Mouse (Mus musculus): Measurements from ENCODE around the gene Ppp1r3c.
"Not testable (repeated sequence)": the region's sequence is repeated elsewhere in the genome, so short reads cannot be mapped to it uniquely, and the experiment has no call there.

Gene Ppp1r3c

DNA sequence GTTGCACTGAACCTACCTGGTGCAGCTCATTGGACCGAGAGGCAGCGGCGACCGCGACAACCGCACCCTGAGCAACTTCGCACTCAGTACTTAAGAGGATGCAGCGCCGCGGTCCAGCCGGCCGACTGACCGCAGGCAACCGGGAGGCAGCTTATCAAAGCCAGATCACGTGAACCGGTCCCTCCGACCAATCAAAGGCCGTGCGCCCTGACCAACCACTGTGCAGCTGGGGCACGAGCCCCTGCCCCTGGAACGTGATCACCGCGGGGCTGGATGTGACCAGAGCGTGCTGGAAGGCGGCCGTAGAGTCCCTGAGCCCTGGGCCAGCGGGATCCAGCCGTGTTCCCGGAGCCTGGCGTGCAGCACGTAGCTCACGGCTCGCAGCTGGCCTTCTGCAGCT is at the start of gene Ppp1r3c:
Ppp1r3c (minus strand) TSS at position 117 of the 400 bp plus-strand sequence.
- DNase-seq (ENCODE audit: low spot score) = peak; percentile 1

- no peak for DNase-seq (ENCODE audit: low spot score)
These were observed 46.7 kb upstream of the Ppp1r3c start for GRCm38 (mm10) chr19:36783179-36783578.

DNA sequence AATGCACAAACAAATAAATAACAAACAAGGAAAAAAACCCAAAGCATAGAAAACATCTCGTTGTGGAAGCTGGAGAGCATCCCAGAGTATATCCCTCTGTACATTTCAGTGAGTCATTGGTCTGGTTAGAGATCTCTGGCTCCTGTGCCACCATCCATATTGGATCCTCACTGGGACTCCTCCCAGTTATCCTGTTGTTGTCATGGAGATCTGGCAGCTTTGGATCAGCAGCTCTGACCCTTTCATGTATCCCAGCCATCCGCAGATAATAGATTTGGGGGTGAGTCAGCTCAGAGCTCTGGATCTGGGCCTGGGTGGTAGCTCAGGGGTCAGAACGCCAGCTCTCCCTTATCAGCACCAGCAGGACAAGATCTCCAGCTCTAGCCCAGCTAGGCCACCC is 46.1 kb upstream of the Ppp1r3c start:
- no peak for DNase-seq (ENCODE audit: low spot score)

DNA sequence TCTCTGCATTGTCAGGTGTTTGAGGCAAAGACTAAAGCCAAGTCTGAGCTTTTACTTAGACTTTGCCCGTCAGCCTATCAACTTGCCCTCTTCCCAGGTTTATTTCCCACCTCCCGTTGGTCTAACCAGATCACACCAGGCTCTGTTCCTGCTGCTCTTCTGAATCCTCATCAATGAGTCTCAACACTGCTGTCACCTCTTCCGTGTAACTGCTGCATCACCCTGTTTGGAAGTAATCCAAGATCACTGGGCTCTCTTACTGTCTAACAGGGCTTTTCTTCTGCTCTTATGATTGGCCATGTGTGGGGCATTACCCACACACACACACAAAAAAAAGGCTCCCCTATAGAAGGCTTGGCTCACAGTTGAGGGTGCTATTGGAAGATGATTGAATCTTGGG is 45.5 kb upstream of the Ppp1r3c start:
- no peak for DNase-seq (ENCODE audit: low spot score)

GRCm38 (mm10) chr19:36780375-36780774 is 43.9 kb upstream of the Ppp1r3c start:
- no peak for DNase-seq (ENCODE audit: low spot score)

- DNase-seq (ENCODE audit: low spot score) = no peak
These were observed 43.3 kb upstream of the Ppp1r3c start for GRCm38 (mm10) chr19:36779765-36780164.

GRCm38 (mm10) chr19:36775531-36775930 is 39.1 kb upstream of the Ppp1r3c start:
- no peak for DNase-seq (ENCODE audit: low spot score)

GRCm38 (mm10) chr19:36773716-36774459 is 37.4 kb upstream of the Ppp1r3c start:
- no peak for DNase-seq (ENCODE audit: low spot score)

GRCm38 (mm10) chr19:36768084-36768483 is 31.6 kb upstream of the Ppp1r3c start:
- no peak for DNase-seq (ENCODE audit: low spot score)

GRCm38 (mm10) chr19:36764451-36764850 is 28.0 kb upstream of the Ppp1r3c start:
- no peak for DNase-seq (ENCODE audit: low spot score)

- DNase-seq (ENCODE audit: low spot score) = no peak
These were observed 12.5 kb upstream of the Ppp1r3c start for GRCm38 (mm10) chr19:36748996-36749395.

GRCm38 (mm10) chr19:36742331-36742730 is 5.9 kb upstream of the Ppp1r3c start:
- DNase-seq (ENCODE audit: low spot score) = no peak

DNA sequence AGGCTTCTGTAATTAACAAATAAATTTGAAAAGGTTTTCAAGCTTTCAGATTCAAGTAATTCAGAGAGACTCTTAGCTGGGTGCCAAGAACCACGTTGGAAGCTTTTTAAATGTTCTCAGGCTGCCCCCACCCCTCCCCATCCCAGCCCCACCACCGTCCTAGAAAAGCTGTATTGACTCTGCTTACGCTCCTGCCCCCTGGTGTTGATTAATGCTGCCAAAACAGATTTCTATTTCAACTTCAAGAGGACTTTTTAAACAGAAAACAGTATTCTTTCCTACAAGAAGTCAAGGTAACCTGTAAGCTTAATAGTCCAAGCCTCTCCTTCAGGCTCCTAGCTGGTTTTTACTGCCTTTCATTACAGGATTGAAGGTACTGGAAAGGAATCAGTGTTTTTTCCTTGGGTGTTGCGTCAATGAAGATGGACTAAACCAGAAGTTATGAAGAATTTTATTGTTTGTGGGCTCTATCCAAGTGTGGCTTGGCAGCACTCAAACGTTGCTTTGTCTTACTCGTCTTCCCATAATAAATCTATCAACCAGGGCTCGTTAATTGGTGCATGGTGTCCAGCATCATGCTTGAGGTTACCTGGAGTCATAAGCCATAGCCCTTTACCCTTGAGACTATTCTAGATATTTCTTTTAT is 3.2 kb upstream of the Ppp1r3c start:
- DNase-seq (ENCODE audit: low spot score) = no peak

- no peak for DNase-seq (ENCODE audit: low spot score)
These were observed 1.6 kb upstream of the Ppp1r3c start for GRCm38 (mm10) chr19:36738009-36738408.

- no peak for DNase-seq (ENCODE audit: low spot score)
These were observed 634 bp upstream of the Ppp1r3c start for GRCm38 (mm10) chr19:36737087-36737486.

GRCm38 (mm10) chr19:36734308-36735038 is 2.0 kb downstream of the Ppp1r3c start:
- DNase-seq (ENCODE audit: low spot score) = no peak

- DNase-seq (ENCODE audit: low spot score) = no peak
These were observed 3.1 kb downstream of the Ppp1r3c start for GRCm38 (mm10) chr19:36733191-36733943.

DNA sequence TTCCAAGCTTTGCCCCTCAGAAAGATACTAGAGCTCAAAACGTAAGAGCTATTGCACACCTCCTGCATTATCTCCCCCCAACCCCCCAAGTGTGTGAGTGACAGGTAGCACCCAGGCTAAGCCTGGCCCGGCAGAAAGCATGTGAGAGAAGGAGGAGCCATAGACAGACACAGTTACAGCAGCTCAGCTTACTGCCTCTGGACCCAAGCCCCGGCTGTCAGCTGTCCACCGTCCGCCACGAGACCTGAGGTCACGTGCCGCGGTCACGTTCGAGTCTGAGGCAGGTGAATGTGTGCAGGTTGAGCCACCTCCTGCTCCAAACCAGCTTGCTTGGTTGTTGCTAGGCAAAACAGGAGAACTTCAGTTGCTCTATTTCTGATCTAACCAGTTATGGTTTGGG is 5.1 kb downstream of the Ppp1r3c start:
- no peak for DNase-seq (ENCODE audit: low spot score)

DNA sequence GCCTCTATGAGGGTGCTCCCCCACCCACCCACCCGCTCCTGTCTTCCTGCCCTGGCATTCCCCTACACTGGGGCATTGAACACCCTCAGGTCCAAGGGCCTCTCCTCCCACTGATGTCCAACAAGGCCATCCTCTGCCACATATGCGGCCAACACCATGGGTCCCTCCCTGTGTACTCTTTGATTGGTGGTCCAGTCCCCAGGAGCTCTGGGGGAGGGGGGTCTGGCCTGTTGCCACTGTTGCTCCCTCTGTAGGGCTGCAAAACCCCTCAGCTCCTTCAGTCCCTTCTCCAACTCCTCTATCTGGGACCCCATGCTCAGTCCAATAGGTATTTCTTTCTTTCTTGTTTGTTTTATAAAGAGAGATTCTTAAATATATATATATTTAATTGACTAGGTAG is 6.0 kb downstream of the Ppp1r3c start:
- not testable (repeated sequence) for DNase-seq (ENCODE audit: low spot score)

DNA sequence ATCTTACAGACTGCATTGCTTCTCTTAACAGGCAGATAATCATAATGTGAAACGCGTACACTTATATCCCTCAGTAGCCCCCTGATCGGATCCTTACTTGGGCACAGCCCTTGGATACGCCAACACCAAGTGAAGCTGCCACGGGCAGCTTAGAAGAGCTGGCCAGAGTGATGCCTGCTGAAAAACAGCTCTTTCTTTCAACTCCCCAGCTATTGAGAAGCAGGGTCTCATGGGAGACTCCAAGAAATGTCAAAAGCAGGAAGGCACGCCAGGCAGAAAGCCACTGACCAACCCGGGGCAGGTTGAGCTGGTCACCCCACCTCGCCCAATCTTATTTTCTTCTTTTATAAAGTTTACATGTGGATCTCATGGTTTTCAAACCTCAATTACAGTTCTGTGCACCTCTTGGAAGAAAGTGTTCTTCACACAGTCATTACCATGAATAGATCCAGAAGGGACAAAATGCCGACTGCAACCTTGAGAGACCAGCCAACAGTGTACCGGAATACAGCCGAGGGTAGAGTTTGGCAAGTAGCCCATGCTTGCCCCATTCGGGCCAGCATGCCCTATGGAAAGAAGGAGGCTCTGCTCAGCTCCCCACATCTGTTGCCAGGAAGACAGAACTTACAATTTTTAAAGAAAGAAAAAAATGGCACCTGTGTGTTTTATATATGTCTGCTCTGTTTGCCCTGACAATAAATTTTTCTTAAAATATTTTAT is 7.6 kb downstream of the Ppp1r3c start:
- DNase-seq (ENCODE audit: low spot score) = no peak

- no peak for DNase-seq (ENCODE audit: low spot score)
These were observed 11.5 kb downstream of the Ppp1r3c start for GRCm38 (mm10) chr19:36724970-36725369.

DNA sequence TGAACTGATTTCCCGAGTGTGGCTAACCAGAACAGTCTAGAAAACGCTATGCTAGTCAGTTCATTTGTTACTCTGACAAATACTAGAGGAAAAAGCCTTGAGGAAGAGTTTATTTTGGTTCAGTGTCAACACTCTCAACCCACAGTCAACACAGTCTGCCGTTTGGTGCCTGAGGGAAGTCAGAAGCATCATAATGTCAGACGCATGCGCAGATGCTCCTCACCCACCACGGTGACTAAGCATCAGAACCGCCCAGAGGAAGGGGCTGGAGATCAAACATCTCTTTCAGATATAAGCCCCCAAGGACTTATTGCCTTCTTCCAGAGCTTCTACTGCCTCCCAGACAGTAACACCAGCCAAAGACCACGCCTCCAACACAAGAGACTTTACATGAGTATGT is 15.3 kb downstream of the Ppp1r3c start:
- no peak for DNase-seq (ENCODE audit: low spot score)

Data from T-cell, adult 2 months (primary cell).